Mouse (Mus musculus) adipocyte (in vitro differentiated cells): ENCODE data around the gene Brd1.
"Not testable (repeated sequence)": the region's sequence is repeated elsewhere in the genome, so short reads cannot be mapped to it uniquely, and the experiment has no call there.

Experiments used
- DNase-seq: peaks from one replicate; pipeline ENCODE4 v3.0.0-alpha.2; 2016; ENCODE audit warnings: low spot score

The Brd1 gene

DNA sequence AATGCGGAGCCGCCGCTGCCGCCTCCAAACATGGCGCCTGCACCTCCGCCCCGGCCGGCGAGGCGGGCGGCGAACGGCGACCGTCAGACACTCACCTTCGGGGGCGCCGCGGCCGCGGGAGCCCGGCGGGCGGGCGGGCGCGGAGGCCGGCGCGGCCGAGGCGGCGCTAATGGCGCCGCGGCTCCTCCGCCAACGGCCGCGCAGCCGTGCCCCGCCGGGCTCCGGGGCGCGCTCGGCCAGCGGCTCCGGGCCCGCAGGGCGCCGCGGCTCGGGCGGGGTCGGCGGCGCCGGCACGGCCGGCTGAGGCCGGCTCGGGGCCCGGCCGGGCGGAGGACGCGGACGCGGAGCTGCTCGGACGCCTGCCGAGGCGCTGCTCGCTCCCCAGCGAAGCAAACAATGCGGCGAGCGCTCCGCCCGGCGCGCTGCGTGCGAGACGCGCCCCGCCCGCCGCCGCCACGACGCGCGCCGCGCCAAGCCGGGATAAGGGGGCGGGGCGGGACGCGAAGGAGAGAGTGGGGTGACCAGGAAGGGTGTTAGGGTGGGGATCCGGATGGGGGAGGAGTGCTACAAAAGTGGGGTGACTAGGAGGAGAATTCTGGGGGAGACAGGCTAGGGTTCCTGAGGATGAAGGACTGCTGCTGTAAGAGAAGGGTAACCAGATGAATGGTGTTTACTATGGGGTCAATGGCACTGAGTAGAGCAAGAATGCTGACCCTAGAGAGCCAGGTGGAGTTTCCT lies at the start of gene Brd1:
TSS of gene Brd1 (minus strand) at position 400 of the 738 bp plus-strand sequence.
- peak; percentile 69 for DNase-seq

DNA sequence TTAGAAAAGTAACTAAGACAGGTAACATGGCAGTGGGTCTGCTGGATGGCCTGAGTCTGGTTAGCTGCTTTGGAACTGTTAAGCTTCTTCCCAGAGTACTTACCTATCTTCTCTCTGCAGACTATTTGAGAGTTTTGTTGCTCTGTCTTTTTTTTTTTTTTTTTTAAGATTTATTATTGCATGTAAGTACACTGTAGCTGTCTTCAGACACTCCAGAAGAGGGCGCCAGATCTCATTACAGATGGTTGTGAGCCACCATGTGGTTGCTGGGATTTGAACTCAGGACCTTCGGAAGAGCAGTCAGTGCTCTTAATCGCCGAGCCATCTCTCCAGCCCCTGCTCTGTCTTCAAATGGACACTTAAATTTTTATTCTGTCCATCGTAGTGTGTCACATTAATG lies 40.6 kb upstream of the Brd1 start:
- DNase-seq, result not testable (repeated sequence)

DNA sequence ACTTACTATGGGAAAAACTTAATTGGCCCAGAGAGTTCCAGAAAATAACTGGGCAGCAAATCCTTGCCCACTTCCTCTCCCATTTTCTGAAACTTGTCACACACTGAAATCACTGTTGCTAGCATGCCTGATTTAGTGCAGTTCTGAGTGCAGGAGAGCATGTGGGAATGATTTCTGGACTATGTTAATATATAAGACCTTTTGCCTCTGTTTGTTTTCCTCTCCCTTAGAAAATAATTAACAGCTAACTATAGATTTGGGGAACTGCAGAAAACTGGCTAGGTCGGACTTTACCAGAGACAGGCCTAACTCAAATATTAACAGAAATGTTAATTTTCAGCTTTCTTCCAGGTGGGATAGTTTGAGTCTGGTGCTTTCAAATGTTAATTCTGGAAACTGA lies 34.5 kb upstream of the Brd1 start:
- DNase-seq, result no peak

DNA sequence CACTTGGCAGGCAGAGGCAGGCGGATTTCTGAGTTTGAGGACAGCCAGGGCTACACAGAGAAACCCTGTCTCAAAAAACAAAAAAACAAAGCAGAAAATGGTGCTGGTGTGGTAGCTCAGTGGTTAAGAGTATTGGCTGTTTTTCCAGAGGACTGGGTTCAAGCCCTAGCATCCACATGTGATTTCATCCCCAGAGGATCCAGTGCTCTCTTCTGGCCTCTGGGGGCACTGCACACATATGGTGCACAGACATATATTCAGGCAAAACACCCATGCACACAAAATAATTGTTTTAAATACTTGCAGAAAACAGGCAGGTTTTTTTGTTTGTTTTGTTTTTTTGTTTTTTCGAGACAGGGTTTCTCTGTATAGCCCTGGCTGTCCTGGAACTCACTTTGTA lies 32.1 kb upstream of the Brd1 start:
- DNase-seq, result not testable (repeated sequence)

DNA sequence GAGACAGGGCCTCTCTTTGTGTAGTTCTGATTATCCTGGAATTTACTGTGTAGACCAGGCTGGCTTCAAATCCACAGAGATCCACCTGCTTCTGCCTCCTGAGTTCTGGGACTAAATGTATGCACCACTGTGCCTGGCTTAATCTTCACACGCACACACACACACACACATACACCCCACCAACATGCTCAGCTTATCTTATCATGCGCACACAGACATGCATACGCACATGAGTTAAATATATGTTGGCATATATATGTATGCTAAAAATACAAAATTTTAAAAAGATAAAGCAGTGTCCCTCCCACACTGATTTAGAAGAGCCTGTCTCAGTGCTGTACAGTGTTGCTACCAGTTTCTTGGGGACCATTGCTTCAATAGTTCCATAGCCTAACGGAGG lies 27.5 kb upstream of the Brd1 start:
- DNase-seq, result no peak

DNA sequence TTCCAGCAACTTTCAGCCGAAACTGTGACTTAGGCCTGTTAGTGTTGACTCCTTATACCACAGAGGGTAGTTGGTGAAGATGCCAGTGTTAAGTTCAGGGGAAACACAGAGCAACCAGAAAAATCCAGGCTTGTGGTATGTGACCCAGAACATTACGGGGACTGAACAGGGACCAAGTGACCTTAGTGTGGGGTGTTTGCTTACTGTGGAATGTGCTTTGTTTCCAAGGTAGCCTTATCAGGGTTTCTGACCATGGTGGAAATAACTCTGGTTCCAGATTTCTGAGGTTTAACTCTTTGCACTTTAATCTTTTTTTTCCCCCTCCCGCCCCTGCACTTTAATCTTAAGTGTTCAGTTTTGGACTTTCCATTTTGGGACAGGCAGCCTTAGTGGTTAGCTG lies 24.0 kb upstream of the Brd1 start:
- DNase-seq, result no peak

DNA sequence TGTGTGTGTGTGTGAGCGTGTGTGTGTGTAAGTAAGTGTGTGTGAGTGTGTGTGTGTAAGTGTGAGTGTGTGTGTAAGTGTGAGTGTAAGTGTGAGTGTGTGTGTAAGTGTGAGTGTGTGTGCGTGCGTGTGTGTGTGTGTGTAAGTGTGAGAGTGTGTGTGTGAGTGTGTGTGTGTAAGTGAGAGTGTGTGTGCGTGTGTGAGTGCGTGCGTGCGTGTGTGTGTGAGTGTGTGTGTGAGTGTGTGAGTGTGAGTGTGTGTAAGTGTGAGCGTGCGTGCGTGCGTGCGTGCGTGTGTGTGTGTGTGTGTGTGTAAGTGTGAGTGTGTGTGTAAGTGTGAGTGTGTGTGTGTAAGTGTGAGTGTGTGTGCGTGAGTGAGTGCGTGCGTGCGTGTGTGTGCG lies 21.7 kb upstream of the Brd1 start:
- no peak for DNase-seq

DNA sequence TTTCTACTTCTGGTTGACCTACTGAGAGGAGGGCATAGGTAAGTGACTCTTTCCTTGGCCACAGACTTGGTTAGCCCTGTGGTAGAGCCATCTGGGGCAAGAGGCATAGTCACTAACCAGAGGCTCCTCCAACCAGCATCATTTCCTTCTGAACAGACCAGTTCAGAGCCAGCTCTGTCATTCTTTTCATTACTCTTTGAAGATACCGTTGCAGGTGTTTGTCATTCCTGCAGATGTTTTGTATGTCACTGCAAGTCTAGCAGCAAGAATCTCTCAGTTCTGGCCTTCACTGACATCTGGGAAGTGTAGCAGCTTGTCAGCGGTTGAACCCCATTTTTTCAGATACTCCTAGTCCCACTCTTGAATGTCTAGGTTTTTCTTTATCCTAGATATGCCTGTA lies 20.9 kb upstream of the Brd1 start:
- no peak for DNase-seq

DNA sequence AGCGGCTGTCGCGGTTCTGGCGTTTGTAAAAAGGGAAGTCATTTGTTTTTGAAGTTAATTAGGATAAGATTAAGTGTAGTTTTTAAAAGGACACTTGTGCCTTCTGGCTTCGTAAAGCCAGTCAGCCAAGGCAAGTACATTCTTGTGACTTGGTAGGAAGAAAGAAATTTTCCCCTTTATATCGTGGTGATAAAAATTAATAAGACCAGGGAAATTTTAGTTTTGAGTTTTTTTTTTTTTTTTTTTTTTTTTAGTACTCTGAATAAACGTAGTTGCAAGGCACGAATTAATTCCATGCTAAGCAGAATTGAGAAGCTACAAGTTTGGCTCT lies 18.3 kb upstream of the Brd1 start:
- DNase-seq, result no peak

DNA sequence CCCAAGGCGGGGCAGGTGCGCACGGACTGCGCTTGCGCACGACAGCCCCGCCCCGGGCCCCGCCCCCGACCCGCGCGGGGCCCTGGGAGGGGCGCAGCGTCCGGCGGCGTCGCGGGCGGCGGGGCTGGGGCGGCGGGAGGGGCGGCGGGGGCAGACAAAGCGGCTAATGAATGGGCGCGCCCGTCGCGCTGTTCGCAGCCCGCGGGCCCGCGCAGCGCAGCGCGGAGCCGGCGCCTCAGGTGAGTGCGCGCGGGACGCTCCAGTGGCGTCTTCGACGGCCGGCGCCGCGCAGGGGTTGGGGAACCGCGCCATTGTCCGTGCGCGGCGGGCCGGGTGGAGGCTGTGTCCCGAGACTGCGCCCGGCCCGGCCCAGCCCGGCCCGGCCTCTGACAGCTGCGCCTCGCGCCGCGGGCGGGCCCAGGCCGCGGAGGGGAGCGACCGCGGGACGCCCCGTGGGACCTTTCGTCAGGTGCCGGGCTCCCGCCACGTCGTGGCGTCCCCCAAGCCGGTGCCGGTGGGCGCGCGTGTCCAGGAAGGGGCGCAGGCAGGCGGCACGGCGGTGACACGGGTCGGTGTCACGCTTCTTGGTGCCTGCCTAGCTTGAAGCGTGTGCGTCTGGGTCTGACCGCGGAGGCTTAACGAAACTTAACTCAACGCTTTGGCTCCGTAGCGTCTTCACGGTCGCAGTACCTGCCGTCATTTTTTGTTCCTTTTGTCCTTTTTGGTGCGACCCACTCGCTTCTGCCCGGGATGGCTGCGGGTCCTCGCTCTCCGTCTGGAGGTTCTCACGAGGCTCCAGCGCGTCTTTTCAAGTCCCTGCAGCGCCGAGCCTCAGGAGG lies 17.8 kb upstream of the Brd1 start, which contains the start of gene Zbed4:
TSS of gene Zbed4 (plus strand) at position 97 of the 839 bp plus-strand sequence.
- peak; percentile 45 for DNase-seq

DNA sequence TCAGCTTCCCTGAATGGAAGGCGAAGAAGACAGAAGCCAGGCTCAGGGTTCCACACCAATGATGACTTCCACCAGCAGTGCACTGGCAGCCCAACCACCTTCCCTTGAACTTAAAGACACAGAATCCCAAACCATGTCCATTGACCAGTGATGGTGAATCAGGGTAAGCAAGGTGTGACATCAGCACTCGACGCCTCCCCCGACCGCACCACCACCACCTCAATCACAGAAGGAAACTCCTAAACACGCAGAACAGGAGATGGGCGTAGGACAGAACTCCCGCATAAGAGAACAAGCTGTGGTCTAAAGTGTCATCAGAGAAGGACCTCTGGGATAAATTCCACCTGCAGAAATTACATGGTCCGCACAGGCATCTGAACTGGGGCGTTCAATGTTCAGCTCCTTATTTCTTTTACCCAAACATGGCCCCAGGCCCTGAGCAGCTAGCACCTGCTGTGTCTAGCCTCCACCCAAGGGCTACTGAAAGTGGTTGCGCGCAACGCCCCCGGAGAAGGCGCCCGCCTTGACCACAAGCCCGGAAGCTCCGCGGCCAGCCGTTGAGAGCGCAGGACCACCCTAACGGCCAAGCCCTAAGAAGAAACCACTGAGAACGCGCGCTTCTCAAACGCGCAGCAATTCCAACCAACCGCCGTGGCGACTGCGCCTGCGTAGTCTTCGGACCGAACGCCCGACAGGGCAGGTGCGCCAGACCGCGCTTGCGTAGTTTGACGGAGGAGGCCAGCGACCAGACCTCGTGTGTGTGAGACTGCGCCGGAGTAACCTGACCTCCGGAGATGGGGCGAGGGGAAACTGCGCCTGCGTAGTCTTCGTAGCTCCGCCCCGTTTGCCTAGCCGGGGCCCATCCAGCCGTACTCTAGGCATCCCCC lies 16.9 kb upstream of the Brd1 start:
- peak; percentile 99 for DNase-seq

DNA sequence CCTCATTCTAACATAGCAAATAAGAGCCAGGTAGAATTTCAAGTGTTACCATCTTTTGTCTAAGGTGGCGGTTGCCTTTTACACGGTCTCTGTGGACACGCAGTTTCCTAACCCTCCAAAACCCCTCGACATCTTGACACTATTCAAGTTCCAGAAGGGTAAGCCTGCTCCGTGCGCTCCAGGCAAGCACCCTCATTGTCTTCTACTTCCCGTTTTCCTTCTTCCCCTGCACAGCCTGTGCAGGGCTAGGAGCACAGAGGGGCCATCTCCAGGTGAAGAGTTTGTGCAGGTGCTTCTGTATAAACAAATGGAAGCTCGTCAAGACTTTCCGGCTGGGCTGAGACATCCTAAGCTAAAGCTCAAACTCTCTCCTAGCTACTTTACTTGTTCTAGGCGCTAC lies 16.0 kb upstream of the Brd1 start:
- DNase-seq, result no peak

DNA sequence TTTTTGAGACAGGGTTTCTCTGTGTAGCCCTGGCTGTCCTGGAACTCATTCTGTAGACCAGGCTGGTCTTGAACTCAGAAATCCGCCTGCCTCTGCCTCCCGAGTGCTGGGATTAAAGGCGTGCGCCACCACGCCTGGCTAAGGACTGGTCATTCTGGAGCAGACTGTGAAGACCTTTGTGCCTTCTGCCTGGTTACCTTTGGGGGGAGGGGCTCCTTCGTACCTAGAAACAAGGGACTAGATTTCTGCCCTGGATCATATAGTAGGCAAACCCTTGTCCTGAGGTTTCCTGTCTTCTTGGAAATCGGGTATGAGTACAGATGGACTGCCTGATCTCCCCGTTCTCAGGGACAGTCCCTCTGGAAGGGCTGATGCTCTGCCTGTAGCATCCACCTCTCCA lies 15.6 kb upstream of the Brd1 start:
- DNase-seq, result not testable (repeated sequence)

DNA sequence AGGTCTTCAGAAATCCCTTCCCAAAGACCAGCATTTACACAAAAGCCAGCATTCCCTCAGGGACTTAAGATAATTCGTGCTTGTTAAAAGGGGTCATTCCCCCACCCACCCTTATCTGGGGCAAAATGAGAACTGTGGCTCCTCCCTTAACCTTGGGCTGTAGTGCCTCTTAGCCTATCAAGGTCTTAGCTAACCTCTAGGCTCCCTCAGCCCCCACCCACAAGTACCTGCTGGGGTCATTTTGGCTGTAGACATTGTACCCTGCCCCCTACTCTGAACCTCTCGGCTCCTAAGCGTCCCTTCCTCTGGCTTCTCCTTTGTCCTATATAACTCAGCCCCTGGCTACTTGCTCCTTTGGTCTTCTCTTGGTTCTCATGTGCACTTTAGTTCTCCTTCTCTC lies 11.9 kb upstream of the Brd1 start:
- DNase-seq, result peak; percentile 36

DNA sequence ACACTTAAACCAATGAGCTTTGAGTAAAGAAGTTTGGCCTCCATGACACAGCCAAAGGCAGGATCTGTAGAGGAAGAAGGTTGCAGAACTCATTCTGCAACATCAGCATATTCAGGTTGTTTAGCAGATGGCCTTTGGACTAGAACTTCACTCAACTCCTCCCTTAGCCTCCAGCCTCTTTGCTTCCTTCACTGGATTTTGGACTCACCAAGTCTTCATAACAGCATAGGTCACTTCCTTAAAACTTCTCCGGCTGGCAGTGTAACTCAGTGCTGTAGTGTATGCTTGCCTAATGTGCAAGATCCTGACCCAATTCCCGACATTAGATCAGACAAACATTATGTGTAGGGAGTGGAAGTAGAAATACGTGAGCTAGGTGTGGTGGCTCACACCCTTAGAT lies 11.3 kb upstream of the Brd1 start:
- DNase-seq, result peak; percentile 39

DNA sequence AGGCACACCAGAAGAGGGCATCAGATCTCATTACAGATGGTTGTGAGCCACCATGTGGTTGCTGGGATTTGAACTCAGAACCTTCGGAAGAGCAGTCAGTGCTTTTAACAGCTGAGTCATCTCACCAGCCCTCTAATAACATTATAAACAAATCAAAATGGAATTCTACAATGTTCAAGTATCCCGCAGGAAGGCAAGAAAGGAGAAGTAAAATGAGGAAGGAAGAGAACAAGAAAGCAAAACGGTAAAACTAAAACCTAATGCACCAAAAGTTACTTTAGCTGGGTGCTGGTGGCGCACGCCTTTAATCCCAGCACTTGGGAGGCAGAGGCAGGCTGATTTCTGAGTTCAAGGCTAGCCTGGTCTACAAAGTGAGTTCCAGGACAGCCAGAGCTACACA lies 9.3 kb upstream of the Brd1 start:
- not testable (repeated sequence) for DNase-seq

DNA sequence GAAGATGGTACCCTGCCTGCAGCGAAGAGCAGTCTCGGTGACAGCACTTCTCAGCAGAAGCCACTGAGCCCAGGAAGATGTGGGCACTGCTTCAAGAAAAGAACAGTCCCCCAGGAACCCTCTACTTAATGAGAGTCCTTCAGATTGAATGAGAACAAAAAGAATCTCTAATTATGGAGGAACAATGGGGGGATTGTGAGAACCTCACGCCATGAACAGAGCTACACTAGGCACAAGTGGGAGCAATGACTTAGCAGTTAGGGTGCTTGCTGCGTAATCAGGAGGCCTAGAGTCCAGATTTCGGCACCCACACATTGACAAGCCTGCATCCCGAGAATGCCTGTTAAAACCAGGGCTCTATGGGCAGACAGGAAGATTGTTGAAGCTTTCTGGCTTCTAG lies 7.3 kb upstream of the Brd1 start:
- no peak for DNase-seq

DNA sequence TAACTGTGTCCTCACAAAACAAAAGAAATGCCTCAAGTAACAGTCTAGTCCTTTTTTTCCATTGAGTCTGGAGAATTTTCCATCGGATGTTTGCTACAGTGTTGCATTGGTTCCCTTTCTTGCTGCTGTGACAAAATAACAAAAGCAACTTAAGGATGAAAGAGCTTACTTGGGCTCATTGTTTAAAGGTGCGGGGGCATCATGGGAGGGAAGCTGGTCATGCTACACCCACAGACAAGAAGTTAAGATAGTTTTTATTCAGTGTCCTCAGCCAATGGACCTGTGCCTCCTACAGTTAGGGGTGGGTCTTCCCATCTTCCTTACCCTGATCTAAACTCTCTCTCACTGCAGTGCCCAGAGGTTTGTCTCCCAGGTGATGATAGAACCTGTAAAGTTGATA lies 4.4 kb upstream of the Brd1 start:
- no peak for DNase-seq

DNA sequence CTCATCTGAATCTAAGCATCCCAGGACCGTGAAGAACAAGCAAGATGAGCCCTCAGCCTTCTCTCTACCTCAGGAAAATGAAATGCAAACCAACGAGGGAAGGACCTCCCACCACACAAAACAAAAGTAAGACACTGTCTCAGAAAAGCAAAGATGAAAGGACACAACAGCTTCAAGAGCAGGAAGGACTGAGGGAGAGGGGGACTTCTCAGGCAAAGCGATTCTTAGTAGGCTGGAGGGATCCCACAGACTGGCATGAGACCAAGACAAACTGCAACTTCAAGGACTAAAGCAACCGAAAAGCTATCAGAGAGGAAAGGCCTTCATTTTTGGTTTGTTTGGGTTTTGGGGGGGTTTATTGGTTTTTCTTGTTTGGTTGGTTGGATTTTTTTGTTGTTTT lies 2.1 kb upstream of the Brd1 start:
- DNase-seq, result no peak

DNA sequence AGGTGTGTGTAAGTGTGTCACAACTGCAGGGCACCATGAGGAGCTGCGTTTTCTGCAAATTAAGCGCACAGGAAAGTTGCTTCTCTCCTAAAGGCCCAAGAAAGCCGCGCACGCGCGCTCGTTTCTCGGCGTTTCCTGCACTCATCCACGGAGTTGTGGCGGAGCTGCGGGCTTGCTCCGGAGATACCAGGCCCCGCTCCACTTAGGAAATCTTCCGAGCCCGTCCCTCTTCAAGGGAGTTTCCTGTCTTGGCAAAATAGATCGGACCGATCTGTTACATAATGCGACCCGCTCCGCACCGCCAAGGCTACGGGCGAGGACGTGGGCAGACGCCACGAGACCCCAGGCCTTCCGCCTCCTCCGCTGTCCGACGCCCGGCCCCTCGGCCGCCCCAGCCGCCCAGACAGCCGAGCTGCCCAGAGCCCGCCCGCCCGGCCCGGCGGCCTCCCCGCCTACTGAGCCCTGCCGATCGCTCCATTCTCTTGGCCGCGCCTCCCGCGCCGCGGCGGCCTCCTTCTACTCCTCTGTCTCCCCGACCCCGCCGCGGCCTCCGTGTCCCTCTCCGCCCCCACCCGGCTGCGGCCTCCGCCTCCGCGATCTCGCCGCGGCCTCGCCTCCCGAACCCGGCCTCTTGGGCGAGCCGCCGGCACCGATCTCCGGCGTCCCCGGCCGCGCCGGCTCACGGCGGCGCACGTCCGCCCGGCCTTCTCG lies 837 bp downstream of the Brd1 start:
- DNase-seq, result peak; percentile 63

DNA sequence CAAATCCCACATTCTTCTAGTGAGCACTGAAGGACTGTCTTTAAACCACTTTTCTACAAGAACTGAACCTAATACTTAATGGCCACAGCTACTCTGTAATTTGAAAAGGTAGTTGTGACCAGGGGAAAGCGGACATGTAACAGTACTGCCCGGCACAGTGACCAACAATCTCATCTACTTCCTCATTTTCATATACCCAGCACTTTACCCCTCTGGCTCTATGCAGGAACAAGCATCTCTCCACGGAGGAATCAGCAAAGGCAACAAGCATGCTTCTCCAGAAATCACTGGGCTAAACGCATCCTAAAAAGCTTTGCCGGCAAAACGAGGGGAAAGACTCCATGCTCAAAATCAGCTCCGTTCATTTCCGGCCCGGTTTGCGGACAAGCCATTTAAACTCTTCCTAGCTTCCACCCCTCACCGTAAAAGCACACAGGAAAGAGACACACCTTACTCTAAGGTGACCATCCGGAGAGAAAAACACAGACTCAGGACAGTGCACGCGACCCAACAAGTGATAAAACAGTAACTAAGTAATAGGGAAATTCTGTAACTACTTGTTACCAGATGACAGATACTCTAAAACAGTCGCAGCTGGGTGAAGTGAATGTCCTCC lies 1.5 kb downstream of the Brd1 start:
- DNase-seq, result no peak
